In genomic region chr3:56965444-56965843, GRCm38 (mm10) we compare ENCODE assay signal across 16 mouse cellular contexts.
"Had no signal": no experiment of that assay in that cellular context is flagged by ENCODE, and none has a peak within 500 bp of the region (broad histone marks: within the 10 kb centered on the region; RNA-seq: fewer than 3 reads in every experiment).

No protein-coding gene starts in this region.

- H3K4me3 ChIP-seq: midbrain, embryonic 13.5 days; myocyte; neural tube, embryonic 13.5 days; neural tube, embryonic 15.5 days had no signal

- DNase-seq: lung, adult 18-20 months; lung, embryonic 14.5 days; lung, postnatal 10 days; lung, postnatal 4 days; retina, postnatal 1 day; right cerebral cortex, postnatal 25 days; right cerebral cortex, postnatal 4 days; spleen, adult 18-20 months; thymus, adult 18-20 months; thymus, postnatal 14 days; thymus, postnatal 36 days had no signal

- H3K9me3 ChIP-seq: midbrain, embryonic 13.5 days; neural tube, embryonic 13.5 days; neural tube, embryonic 15.5 days had no signal

- H3K4me2 ChIP-seq: lung, embryonic 14.5 days; midbrain, embryonic 11.5 days; midbrain, embryonic 13.5 days; neural tube, embryonic 13.5 days; neural tube, embryonic 15.5 days had no signal

- ATAC-seq: midbrain, embryonic 13.5 days had no signal

- H3K27ac ChIP-seq: midbrain, embryonic 13.5 days; neural tube, embryonic 13.5 days; neural tube, embryonic 15.5 days had no signal

- H3K27me3 ChIP-seq: midbrain, embryonic 13.5 days; neural tube, embryonic 13.5 days; neural tube, embryonic 15.5 days had no signal

- H3K9ac ChIP-seq: lung, embryonic 14.5 days; midbrain, embryonic 13.5 days; neural tube, embryonic 13.5 days; neural tube, embryonic 15.5 days had no signal

- H3K36me3 ChIP-seq: midbrain, embryonic 13.5 days; neural tube, embryonic 13.5 days; neural tube, embryonic 15.5 days had no signal
